Mouse (Mus musculus): ENCODE data around the gene Fam89b. TPM values are rescaled to one million over a fixed set of nuclear protein-coding genes. Genes with fewer than 3 reads are reported as not detected.
A peak's percentile ranks its signal among the peaks of the same experiment; 100 is the strongest.

Gene Fam89b
- polyA plus RNA-seq, 1 experiment from 2014 or later = 91.8 TPM

- DNase-seq (ENCODE audit: low spot score) = no peak
Observed at GRCm38 (mm10) chr19:5740320-5741317, 11.2 kb upstream of the Fam89b start, which contains the start of gene Ltbp3. Gene Ltbp3 (plus strand): TSS chr19:5740904.

GRCm38 (mm10) chr19:5739446-5739845 is 10.0 kb upstream of the Fam89b start:
- no peak for DNase-seq (ENCODE audit: low spot score)

- DNase-seq (ENCODE audit: low spot score) = no peak
Observed at GRCm38 (mm10) chr19:5734325-5734724, 4.9 kb upstream of the Fam89b start.

GRCm38 (mm10) chr19:5731264-5731978 is 2.0 kb upstream of the Fam89b start:
- DNase-seq (ENCODE audit: low spot score) = peak; percentile 89

- DNase-seq (ENCODE audit: low spot score) = no peak
Observed at GRCm38 (mm10) chr19:5730314-5731186, 1.1 kb upstream of the Fam89b start.

GRCm38 (mm10) chr19:5728631-5729443 is 616 bp downstream of the Fam89b start:
- DNase-seq (ENCODE audit: low spot score) = no peak

- peak; percentile 84 for DNase-seq (ENCODE audit: low spot score)
Observed at GRCm38 (mm10) chr19:5727701-5728100, 1.8 kb downstream of the Fam89b start.

- DNase-seq (ENCODE audit: low spot score) = no peak
Observed at GRCm38 (mm10) chr19:5726961-5727578, 2.4 kb downstream of the Fam89b start.

- peak; percentile 76 for DNase-seq (ENCODE audit: low spot score)
Observed at GRCm38 (mm10) chr19:5725767-5726515, 3.5 kb downstream of the Fam89b start, which contains the start of gene Ehbp1l1. Gene Ehbp1l1 (minus strand): TSS chr19:5726317.

- DNase-seq (ENCODE audit: low spot score) = no peak
Observed at GRCm38 (mm10) chr19:5725029-5725707, 4.3 kb downstream of the Fam89b start.

- DNase-seq (ENCODE audit: low spot score) = no peak
Observed at GRCm38 (mm10) chr19:5724549-5724941, 4.9 kb downstream of the Fam89b start.

- DNase-seq (ENCODE audit: low spot score) = no peak
Observed at GRCm38 (mm10) chr19:5723934-5724548, 5.4 kb downstream of the Fam89b start.

GRCm38 (mm10) chr19:5722848-5723425 is 6.5 kb downstream of the Fam89b start:
- no peak for DNase-seq (ENCODE audit: low spot score)

GRCm38 (mm10) chr19:5721233-5721632 is 8.2 kb downstream of the Fam89b start:
- DNase-seq (ENCODE audit: low spot score) = no peak

GRCm38 (mm10) chr19:5716955-5717354 is 12.5 kb downstream of the Fam89b start:
- DNase-seq (ENCODE audit: low spot score) = no peak

- no peak for DNase-seq (ENCODE audit: low spot score)
Observed at GRCm38 (mm10) chr19:5715793-5716688, 13.4 kb downstream of the Fam89b start.

- no peak for DNase-seq (ENCODE audit: low spot score)
Observed at GRCm38 (mm10) chr19:5713730-5714129, 15.7 kb downstream of the Fam89b start.

Measured in thymus, postnatal 0 days (tissue).